Mouse (Mus musculus): Measurements from ENCODE around the gene Mdn1. TPM values are rescaled to one million over a fixed set of nuclear protein-coding genes. Genes with fewer than 3 reads are reported as not detected.

Gene Mdn1
- total and polyA plus RNA-seq, 3 experiments, result 31.1 to 89.5 (median 53.5) TPM

- Histone ChIP-seq H3K36me3 (replicated peaks in 1 of 2; ENCODE audit: control insufficient read depth in 1 of 2, insufficient read depth in 1 of 2, low read length in 1 of 2) (peaks cover 54 to 88% of the 10 kb centered on the region in 2 experiments), H3K4me2 (ENCODE audit: insufficient read depth, low read depth, poor library complexity, severe bottlenecking) (no peak overlapping the region), H3K27me3 (replicated peaks) (no peaks in the 10 kb centered on the region), H3K4me3 (replicated peaks in 1 of 3; ENCODE audit: low read depth in 2 of 3, low read length in 2 of 3, poor library complexity in 1 of 3) (no peak overlapping the region), H3K9me3 (replicated peaks; ENCODE audit: low read length) (no peaks in the 10 kb centered on the region), H3K27ac (ENCODE audit: insufficient read depth, low read depth) (no peak overlapping the region), H3K9ac (ENCODE audit: insufficient read depth, low read depth) (no peak overlapping the region), H3K4me1 (ENCODE audit: control insufficient read depth in 1 of 2, insufficient read depth in 2 of 2) (no peaks in the 10 kb centered on the region), H3K79me2 (replicated peaks; ENCODE audit: control insufficient read depth, extremely low read depth, insufficient read depth, poor library complexity, severe bottlenecking) (no peaks in the 10 kb centered on the region; the same call in 1 of the 2 replicates)
- peak; percentile 18 for DNase-seq (ENCODE audit: extremely low read depth)
- TF ChIP-seq RAD21 (IDR thresholded peaks at IDR 0.05; ENCODE audit: low read depth, low read length) (peak; percentile 42), CHD2 (IDR thresholded peaks at IDR 0.05; ENCODE audit: low read length) (no peak), POLR2A (IDR thresholded peaks at IDR 0.05; ENCODE audit: low read depth, low read length) (no peak), CTCF (conservative IDR thresholded peaks at IDR 0.05 in 1 of 2, IDR thresholded peaks at IDR 0.05 in 1 of 2; ENCODE audit: low read depth in 2 of 2, low read length in 2 of 2) (peak in 1 of 2 experiments; percentile 41; a peak in 3 of 4 replicates), SMC3 (IDR thresholded peaks at IDR 0.05; ENCODE audit: low read depth, low read length) (0 out of 2 replicates have a peak, but pooled peaks have one; percentile 23), MAFK (IDR thresholded peaks at IDR 0.05; ENCODE audit: insufficient replicate concordance, low read length) (no peak)
- in situ Hi-C loops (cut with MboI; ENCODE audit: low pct_ligation_motif_present, low pct_unique_long_range_greater_than_20kb, low sequenced_read_pairs) (loop anchor here (25.0 kb wide), 1 partner anchor 192 kb away; the partner anchor contains the start of gene Ankrd6), dilution Hi-C loops (cut with MboI; ENCODE audit: extremely low pct_ligation_motif_present, extremely low pct_unique_long_range_greater_than_20kb, low sequenced_read_pairs) (no loop called here)
These were observed 113.4 kb downstream of the Mdn1 start for GRCm38 (mm10) chr4:32770284-32770810.

DNA sequence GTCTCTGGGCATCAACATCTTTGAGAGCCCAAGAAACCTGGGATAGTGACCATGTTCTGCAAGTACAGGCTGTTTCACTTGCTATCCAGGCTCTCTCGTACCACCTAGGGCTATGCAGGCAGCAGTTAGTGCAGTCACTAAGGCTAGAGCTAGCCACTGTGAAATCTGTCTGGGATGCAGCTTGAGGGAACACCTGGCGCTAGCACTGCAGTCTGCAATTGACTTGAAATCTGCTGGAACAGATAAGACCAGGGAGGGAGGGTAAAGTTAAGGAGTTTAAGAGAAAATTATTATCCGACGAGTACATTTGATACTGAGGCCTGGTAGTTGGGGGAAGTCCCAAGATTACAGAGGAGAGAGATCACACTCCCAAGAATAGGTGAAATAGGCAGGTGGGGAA lies 123.1 kb downstream of the Mdn1 start:
- Histone ChIP-seq H3K4me1 (ENCODE audit: control insufficient read depth in 1 of 2, insufficient read depth in 2 of 2) (no peaks in the 10 kb centered on the region), H3K4me3 (replicated peaks in 1 of 3; ENCODE audit: low read depth in 2 of 3, low read length in 2 of 3, poor library complexity in 1 of 3) (no peak overlapping the region), H3K36me3 (replicated peaks in 1 of 2; ENCODE audit: control insufficient read depth in 1 of 2, insufficient read depth in 1 of 2, low read length in 1 of 2) (peaks cover 10 to 38% of the 10 kb centered on the region in 2 experiments), H3K27ac (ENCODE audit: insufficient read depth, low read depth) (no peak overlapping the region), H3K9ac (ENCODE audit: insufficient read depth, low read depth) (no peak overlapping the region), H3K4me2 (ENCODE audit: insufficient read depth, low read depth, poor library complexity, severe bottlenecking) (no peak overlapping the region), H3K79me2 (replicated peaks; ENCODE audit: control insufficient read depth, extremely low read depth, insufficient read depth, poor library complexity, severe bottlenecking) (no peaks in the 10 kb centered on the region), H3K27me3 (replicated peaks) (no peaks in the 10 kb centered on the region), H3K9me3 (replicated peaks; ENCODE audit: low read length) (peaks cover 3% of the 10 kb centered on the region)
- dilution Hi-C loops (cut with MboI; ENCODE audit: extremely low pct_ligation_motif_present, extremely low pct_unique_long_range_greater_than_20kb, low sequenced_read_pairs), result no loop called here
- TF ChIP-seq MYC (IDR thresholded peaks at IDR 0.05; ENCODE audit: low read depth, low read length) (no peak), ETS1 (conservative IDR thresholded peaks at IDR 0.05; ENCODE audit: low read depth, low read length) (no peak), JUND (conservative IDR thresholded peaks at IDR 0.05; ENCODE audit: low read depth, low read length) (no peak), IRF4 (IDR thresholded peaks at IDR 0.05; ENCODE audit: low read depth, low read length) (no peak), KAT2A (IDR thresholded peaks at IDR 0.05; ENCODE audit: insufficient replicate concordance, low read length) (no peak), TCF12 (IDR thresholded peaks at IDR 0.05; ENCODE audit: low read depth, low read length) (no peak), E2F4 (IDR thresholded peaks at IDR 0.05; ENCODE audit: insufficient replicate concordance, low read depth, low read length) (no peak), PAX5 (IDR thresholded peaks at IDR 0.05; ENCODE audit: low read length) (no peak), NRF1 (IDR thresholded peaks at IDR 0.05; ENCODE audit: low read depth, low read length) (no peak), CHD2 (IDR thresholded peaks at IDR 0.05; ENCODE audit: low read length) (no peak), RCOR1 (conservative IDR thresholded peaks at IDR 0.05; ENCODE audit: low read depth, low read length) (no peak), NELFE (IDR thresholded peaks at IDR 0.05; ENCODE audit: low read depth, low read length) (no peak), MEF2A (IDR thresholded peaks at IDR 0.05; ENCODE audit: borderline replicate concordance, low read depth, low read length) (no peak)
- in situ Hi-C loops (cut with MboI; ENCODE audit: low pct_ligation_motif_present, low pct_unique_long_range_greater_than_20kb, low sequenced_read_pairs), result no loop called here
- no peak for DNase-seq (ENCODE audit: extremely low read depth)

Data from CH12.LX (cell line).